Mouse (Mus musculus): Measurements from ENCODE around the gene Gm42957. TPM values are rescaled to one million over a fixed set of nuclear protein-coding genes. Genes with fewer than 3 reads are reported as not detected.

Gene Gm42957
- polyA plus RNA-seq (2015; fragmentation: Nextera tagmentation; extraction: Ambion mirVana), result 0.06 and 0.10 TPM in 2 replicates

GRCm38 (mm10) chr3:96634928-96635879, at the start of gene Gm42957, which contains the start of gene Pex11b:
Gene Gm42957 (plus strand): TSS chr3:96635474.
Gene Pex11b (plus strand): TSS chr3:96635376.

GRCm38 (mm10) chr3:96593790-96594560, 41.3 kb upstream of the Gm42957 start, which contains the start of gene Polr3gl:
Gene Polr3gl (minus strand): TSS chr3:96594181.

GRCm38 (mm10) chr3:96596228-96596707, 39.0 kb upstream of the Gm42957 start, which contains the start of gene Ankrd34a:
Gene Ankrd34a (plus strand): TSS chr3:96596636.

GRCm38 (mm10) chr3:96600639-96601250, 34.5 kb upstream of the Gm42957 start, which contains the start of gene Lix1l:
Gene Lix1l (plus strand): TSS chr3:96601149.

GRCm38 (mm10) chr3:96629729-96630600, 5.3 kb upstream of the Gm42957 start, which contains the start of gene Rbm8a:
Gene Rbm8a (plus strand): TSS chr3:96629933.

GRCm38 (mm10) chr3:96645018-96645649, 9.9 kb downstream of the Gm42957 start, which contains the start of gene Itga10:
Gene Itga10 (plus strand): TSS chr3:96645584.

GRCm38 (mm10) chr3:96669727-96670468, 34.6 kb downstream of the Gm42957 start, which contains the start of gene Ankrd35:
Gene Ankrd35 (plus strand): TSS chr3:96670131.

GRCm38 (mm10) chr3:96696198-96696765, 61.0 kb downstream of the Gm42957 start, which contains the start of gene Pias3:
Gene Pias3 (plus strand): TSS chr3:96696384.

Other genes with a start within 250 kb of the Gm42957 start
- gene BC107364, start 183.2 kb upstream of the Gm42957 start, polyA plus RNA-seq (2015; fragmentation: Nextera tagmentation; extraction: Ambion mirVana), result 0.30 and 0.35 TPM in 2 replicates
- not detected in 2 replicates for gene Hfe2, start 110.3 kb upstream of the Gm42957 start, polyA plus RNA-seq (2015; fragmentation: Nextera tagmentation; extraction: Ambion mirVana)
- gene Txnip, start 77.5 kb upstream of the Gm42957 start, polyA plus RNA-seq (2015; fragmentation: Nextera tagmentation; extraction: Ambion mirVana), result 237 and 293 TPM in 2 replicates
- 0.25 and 0.31 TPM in 2 replicates for gene Gm16253, start 58.5 kb upstream of the Gm42957 start, polyA plus RNA-seq (2015; fragmentation: Nextera tagmentation; extraction: Ambion mirVana)
- 20.7 and 23.8 TPM in 2 replicates for gene Polr3gl, start 41.3 kb upstream of the Gm42957 start, polyA plus RNA-seq (2015; fragmentation: Nextera tagmentation; extraction: Ambion mirVana)
- gene Ankrd34a, start 38.8 kb upstream of the Gm42957 start, polyA plus RNA-seq (2015; fragmentation: Nextera tagmentation; extraction: Ambion mirVana), result 0.61 and 0.71 TPM in 2 replicates
- 6.3 and 7.7 TPM in 2 replicates for gene Lix1l, start 34.3 kb upstream of the Gm42957 start, polyA plus RNA-seq (2015; fragmentation: Nextera tagmentation; extraction: Ambion mirVana)
- 68.8 and 69.3 TPM in 2 replicates for gene Rbm8a, start 5.5 kb upstream of the Gm42957 start, polyA plus RNA-seq (2015; fragmentation: Nextera tagmentation; extraction: Ambion mirVana)
- 36.2 and 38.5 TPM in 2 replicates for gene Pex11b, start 98 bp upstream of the Gm42957 start, polyA plus RNA-seq (2015; fragmentation: Nextera tagmentation; extraction: Ambion mirVana)
- 0.30 and 0.53 TPM in 2 replicates for gene Itga10, start 10.1 kb downstream of the Gm42957 start, polyA plus RNA-seq (2015; fragmentation: Nextera tagmentation; extraction: Ambion mirVana)
- gene Ankrd35, start 34.7 kb downstream of the Gm42957 start, polyA plus RNA-seq (2015; fragmentation: Nextera tagmentation; extraction: Ambion mirVana), result 2.2 and 3.0 TPM in 2 replicates
- gene Pias3, start 60.9 kb downstream of the Gm42957 start, polyA plus RNA-seq (2015; fragmentation: Nextera tagmentation; extraction: Ambion mirVana), result 36.1 and 36.9 TPM in 2 replicates
- gene Nudt17, start 73.1 kb downstream of the Gm42957 start, polyA plus RNA-seq (2015; fragmentation: Nextera tagmentation; extraction: Ambion mirVana), result 5.9 and 6.1 TPM in 2 replicates
- gene Polr3c, start 92.2 kb downstream of the Gm42957 start, polyA plus RNA-seq (2015; fragmentation: Nextera tagmentation; extraction: Ambion mirVana), result 18.5 and 18.7 TPM in 2 replicates
- 29.5 and 33.5 TPM in 2 replicates for gene Rnf115, start 92.2 kb downstream of the Gm42957 start, polyA plus RNA-seq (2015; fragmentation: Nextera tagmentation; extraction: Ambion mirVana)
- 0.36 and 0.53 TPM in 2 replicates for gene Pdzk1, start 193.8 kb downstream of the Gm42957 start, polyA plus RNA-seq (2015; fragmentation: Nextera tagmentation; extraction: Ambion mirVana)
- gene Cd160, start 193.9 kb downstream of the Gm42957 start, polyA plus RNA-seq (2015; fragmentation: Nextera tagmentation; extraction: Ambion mirVana), result not detected in 2 replicates

Measured in urinary bladder, postnatal 0 days (tissue).